Mouse (Mus musculus) myocyte (in vitro differentiated cells): Measurements from ENCODE around the gene Csad. TPM values are rescaled to one million over a fixed set of nuclear protein-coding genes. Genes with fewer than 3 reads are reported as not detected.
"Not testable (repeated sequence)": the region's sequence is repeated elsewhere in the genome, so short reads cannot be mapped to it uniquely, and the experiment has no call there.

Experiments used
- H3K27me3 ChIP-seq: one replicate; pipeline ENCODE4 v1.6.1; 2011; ENCODE audit not compliant: control insufficient read depth, insufficient read depth, insufficient read length
- H3K36me3 ChIP-seq: one replicate; pipeline ENCODE4 v1.6.1; 2011; ENCODE audit not compliant: control insufficient read depth, insufficient read depth
- H3K4me2 ChIP-seq: one replicate; pipeline ENCODE4 v1.6.1; 2011; ENCODE audit warnings: low read depth, control low read depth
- H3K4me3 ChIP-seq: one replicate; pipeline ENCODE4 v1.5.1; 2011; ENCODE audit warnings: mild to moderate bottlenecking, control low read depth, moderate library complexity
- H3K79me2 ChIP-seq: one replicate; pipeline ENCODE4 v1.6.1; 2011; ENCODE audit not compliant: control insufficient read depth, insufficient read depth
- H3ac ChIP-seq: one replicate; pipeline ENCODE4 v1.6.1; 2011; ENCODE audit not compliant: control insufficient read depth, insufficient read length
- CEBPB ChIP-seq: IDR thresholded peaks from 2 replicates; pipeline ENCODE4 v1.6.1; 2011; ENCODE audit warnings: mild to moderate bottlenecking, moderate library complexity; ENCODE audit not compliant: poor library complexity, insufficient read depth, severe bottlenecking
- E2F4 ChIP-seq: IDR thresholded peaks from one replicate; pipeline ENCODE4 v1.6.1; 2011; ENCODE audit warnings: mild to moderate bottlenecking, control low read depth, moderate library complexity; ENCODE audit not compliant: insufficient read depth
- MAX ChIP-seq: IDR thresholded peaks from one replicate; pipeline ENCODE4 v1.6.1; 2011; ENCODE audit warnings: low read depth, mild to moderate bottlenecking, control low read depth
- MYOD1 ChIP-seq, 3 experiments: IDR thresholded peaks; one replicate each; pipeline ENCODE4 v1.6.1; 2011; ENCODE audit warnings: control low read depth in 2 of 3, low read depth in 2 of 3, mild to moderate bottlenecking in 2 of 3, moderate library complexity in 1 of 3; ENCODE audit not compliant: insufficient read length in 2 of 3, control insufficient read depth in 1 of 3
- MYOG ChIP-seq, 3 experiments: IDR thresholded peaks; one replicate each; pipeline ENCODE4 v1.6.1; 2011; ENCODE audit warnings: control low read depth in 2 of 3, low read depth in 2 of 3, mild to moderate bottlenecking in 2 of 3; ENCODE audit not compliant: insufficient read length in 2 of 3, control insufficient read depth in 1 of 3, insufficient read depth in 1 of 3
- POLR2A ChIP-seq: IDR thresholded peaks from one replicate; pipeline ENCODE4 v1.6.1; 2011; ENCODE audit warnings: low read depth, mild to moderate bottlenecking, control low read depth, moderate library complexity; ENCODE audit not compliant: insufficient read length
- POLR2AphosphoS2 ChIP-seq: IDR thresholded peaks from one replicate; pipeline ENCODE4 v1.6.1; 2011; ENCODE audit warnings: low read depth, control low read depth; ENCODE audit not compliant: insufficient read length
- REST ChIP-seq: IDR thresholded peaks from one replicate; pipeline ENCODE4 v1.6.1; 2011; ENCODE audit warnings: mild to moderate bottlenecking, control low read depth, moderate library complexity; ENCODE audit not compliant: insufficient read depth, insufficient read length
- SRF ChIP-seq: IDR thresholded peaks from one replicate; pipeline ENCODE4 v1.6.1; 2011; ENCODE audit warnings: low read depth; ENCODE audit not compliant: control insufficient read depth, insufficient read length
- TCF12 ChIP-seq: IDR thresholded peaks from one replicate; pipeline ENCODE4 v1.6.1; 2011; ENCODE audit warnings: mild to moderate bottlenecking, control low read depth; ENCODE audit not compliant: poor library complexity, insufficient read depth, severe bottlenecking
- TCF3 ChIP-seq: IDR thresholded peaks from one replicate; pipeline ENCODE4 v1.6.1; 2011; ENCODE audit warnings: low read depth, control low read depth; ENCODE audit not compliant: insufficient read length
- USF1 ChIP-seq: IDR thresholded peaks from one replicate; pipeline ENCODE4 v1.6.1; 2011; ENCODE audit warnings: low read depth, mild to moderate bottlenecking, control low read depth, moderate library complexity
- polyA plus RNA-seq: library from polyadenylated mRNA; unstranded; fragments of >200 nt; fragmentation: generic; extraction: Trizol; gene quantifications from one replicate; pipeline ENCODE4 v1.2.1, GENCODE M21; 2012; ENCODE audit warnings: missing spikeins

Csad gene
- polyA plus RNA-seq, 1 experiment = 18.8 TPM

DNA sequence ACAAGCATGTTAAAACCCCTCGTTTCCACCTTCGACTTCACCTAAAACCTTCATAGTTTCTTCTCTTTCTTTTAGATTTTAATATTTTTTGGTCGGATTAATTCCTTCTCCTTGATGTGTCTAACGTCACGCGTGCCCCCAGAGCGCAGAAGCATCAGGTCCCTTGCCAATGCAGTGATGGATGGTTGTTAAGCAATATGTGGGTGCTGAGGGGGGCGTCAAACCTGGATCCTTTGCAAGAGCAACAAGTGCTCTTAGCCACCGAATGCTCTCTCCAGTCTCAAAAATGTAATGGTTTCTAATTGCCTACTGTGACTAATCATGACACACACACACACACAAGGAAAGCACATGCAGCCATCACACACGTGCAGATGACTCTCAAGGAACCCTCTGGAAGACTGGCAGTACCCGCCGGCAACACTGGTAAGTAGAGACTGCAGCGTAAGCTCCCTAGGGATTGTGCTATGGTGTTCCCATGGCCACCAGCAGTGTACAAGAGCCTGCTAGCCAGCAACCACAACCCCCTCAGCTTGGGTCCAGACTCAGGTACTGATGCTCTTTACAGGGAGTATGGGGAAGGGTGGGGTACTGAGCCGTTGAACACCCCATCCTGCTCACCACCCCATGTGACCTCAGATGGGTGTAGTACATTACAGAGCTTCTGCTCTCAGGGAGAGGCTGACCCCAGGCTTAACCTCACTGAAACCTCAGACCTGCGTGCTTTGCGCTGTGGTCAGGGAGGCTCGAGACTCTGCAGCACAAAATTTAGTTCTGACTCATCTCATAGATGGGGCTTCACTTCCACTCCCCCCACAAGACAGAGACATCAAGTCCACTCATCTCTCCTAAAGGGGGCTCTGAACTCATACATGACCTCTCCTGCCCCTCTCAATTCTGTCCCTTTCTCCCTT lies 26.1 kb upstream of the Csad start:
- Histone ChIP-seq H3ac (no peak overlapping the region), H3K27me3 (no peaks in the 10 kb centered on the region), H3K4me3 (no peak overlapping the region), H3K4me2 (peak overlapping the region; percentile 56), H3K36me3 (peaks cover under 1% of the 10 kb centered on the region), H3K79me2 (no peaks in the 10 kb centered on the region)
- peak; percentile 84 for TF ChIP-seq USF1
- peak; percentile 46; the same call in 1 of the 2 replicates for TF ChIP-seq CEBPB
- no peak for TF ChIP-seq E2F4
- no peak for TF ChIP-seq POLR2AphosphoS2
- peak in 1 of 3 experiments; percentile 31 for TF ChIP-seq MYOG (IDR thresholded peaks at IDR 0.05; ENCODE audit: control insufficient read depth in 1 of 3, insufficient read depth in 1 of 3, insufficient read length in 2 of 3, low read depth in 2 of 3)
- TF ChIP-seq SRF = no peak
- peak; percentile 54 for TF ChIP-seq MAX
- TF ChIP-seq TCF12 = no peak
- TF ChIP-seq TCF3 = no peak
- TF ChIP-seq MYOD1 (IDR thresholded peaks at IDR 0.05; ENCODE audit: control insufficient read depth in 1 of 3, insufficient read length in 2 of 3, low read depth in 2 of 3) = peak in 2 of 3 experiments; percentile 6 to 14
- no peak for TF ChIP-seq REST
- no peak for TF ChIP-seq POLR2A

DNA sequence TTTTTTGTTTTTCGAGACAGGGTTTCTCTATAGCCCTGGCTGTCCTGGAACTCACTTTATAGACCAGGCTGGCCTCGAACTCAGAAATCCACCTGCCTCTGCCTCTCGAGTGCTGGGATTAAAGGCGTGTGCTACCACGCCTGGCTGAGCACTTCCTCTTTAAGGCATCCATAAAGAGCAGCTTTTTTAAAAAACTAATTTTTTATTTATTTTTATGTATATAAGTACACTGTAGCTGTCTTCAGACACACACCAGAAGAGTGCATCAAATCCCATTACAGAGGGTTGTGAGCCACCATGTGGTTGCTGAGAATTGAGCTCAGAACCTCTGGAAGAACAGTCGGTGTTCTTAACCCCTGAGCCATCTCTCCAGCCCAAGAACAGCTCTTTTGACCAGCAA lies 21.1 kb upstream of the Csad start:
- not testable (repeated sequence) for H3K36me3 ChIP-seq, H3K27me3 ChIP-seq, H3K4me2 ChIP-seq, H3K79me2 ChIP-seq, H3ac ChIP-seq, H3K4me3 ChIP-seq

DNA sequence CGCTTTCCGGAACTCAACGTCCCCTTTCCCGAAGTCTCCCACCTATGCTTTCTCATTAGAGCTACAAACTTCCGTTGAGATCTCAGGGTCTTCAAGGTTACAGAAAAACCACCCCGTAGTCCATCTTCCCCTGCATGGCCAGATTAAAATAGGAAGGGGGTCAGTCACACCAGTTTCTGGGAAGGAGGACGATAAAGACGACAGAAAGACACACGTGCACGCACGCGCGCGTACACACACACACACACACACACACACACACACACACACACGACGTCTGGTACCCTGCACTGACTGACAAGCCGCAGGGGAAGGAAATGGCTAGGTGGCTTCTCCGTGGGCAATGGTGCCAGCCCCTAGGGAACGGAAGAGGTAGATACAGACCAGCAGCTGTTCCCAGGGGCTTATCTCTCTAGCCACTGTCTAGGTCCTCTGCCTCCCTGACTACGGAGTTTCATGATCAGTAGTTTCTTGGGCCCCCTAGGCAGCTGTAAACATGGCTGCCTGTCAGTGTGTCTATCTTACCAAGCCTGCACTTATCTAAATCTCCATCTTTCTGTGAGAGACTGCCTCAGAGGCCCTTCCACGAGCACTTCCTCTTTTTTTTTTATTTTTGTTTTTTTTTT lies 20.6 kb upstream of the Csad start:
- Histone ChIP-seq H3K36me3 (no peaks in the 10 kb centered on the region), H3K4me3 (no peak overlapping the region), H3ac (no peak overlapping the region)

DNA sequence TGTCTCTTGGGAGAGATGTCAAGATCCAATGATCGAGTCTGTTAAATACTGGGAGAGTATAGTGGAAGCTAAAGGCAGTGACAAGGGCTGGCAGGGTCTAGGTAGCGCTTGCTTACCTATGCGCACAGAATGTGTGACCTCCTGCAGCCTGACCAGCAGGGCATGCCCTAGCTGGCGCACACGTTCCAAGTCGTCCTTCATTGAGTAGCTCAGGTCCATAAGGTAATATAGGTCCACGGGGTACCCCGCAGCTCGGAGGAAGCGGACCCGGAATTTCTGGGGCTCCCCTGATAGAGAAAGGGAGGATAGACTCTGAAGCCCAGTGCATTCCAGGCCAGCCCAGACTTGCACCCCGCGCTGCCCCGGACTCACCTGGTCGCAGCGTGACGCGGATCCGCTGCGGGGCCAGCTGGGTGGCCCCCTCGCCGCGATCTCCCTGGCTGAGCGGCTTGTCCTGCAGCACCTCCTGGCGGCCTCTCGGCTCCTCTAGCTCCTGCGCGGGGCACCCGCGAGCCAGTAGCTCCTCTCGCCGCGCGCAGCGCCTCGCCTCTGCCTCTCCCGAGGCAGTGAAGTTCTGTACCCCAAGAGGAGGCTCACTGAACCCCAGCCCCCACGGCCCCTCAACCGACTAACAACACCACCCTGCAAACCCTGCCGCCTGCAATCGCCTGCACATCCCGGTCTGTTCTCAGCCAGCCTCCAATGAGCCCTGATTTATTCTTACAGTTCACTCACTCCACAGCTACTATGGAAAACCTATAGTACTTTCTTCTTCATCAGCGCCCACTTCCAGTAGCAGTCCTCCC lies 19.9 kb upstream of the Csad start:
- no peak overlapping the region for H3K4me3 ChIP-seq

More for the DNA sequence above, 20.6 kb upstream of the Csad start:
- TF ChIP-seq MYOD1 (IDR thresholded peaks at IDR 0.05; ENCODE audit: control insufficient read depth in 1 of 3, insufficient read length in 2 of 3, low read depth in 2 of 3) (no peak), TCF12 (no peak), REST (no peak), MAX (no peak), E2F4 (no peak), MYOG (IDR thresholded peaks at IDR 0.05; ENCODE audit: control insufficient read depth in 1 of 3, insufficient read depth in 1 of 3, insufficient read length in 2 of 3, low read depth in 2 of 3) (no peak), TCF3 (no peak), CEBPB (no peak), USF1 (no peak), POLR2AphosphoS2 (no peak), POLR2A (no peak), SRF (no peak)
- H3K27me3 ChIP-seq = no peaks in the 10 kb centered on the region
- no peaks in the 10 kb centered on the region for H3K79me2 ChIP-seq
- H3K4me2 ChIP-seq = peak overlapping the region; percentile 68

More for the DNA sequence above, 19.9 kb upstream of the Csad start:
- Histone ChIP-seq H3K36me3 (no peaks in the 10 kb centered on the region), H3K79me2 (no peaks in the 10 kb centered on the region), H3K27me3 (no peaks in the 10 kb centered on the region), H3ac (no peak overlapping the region), H3K4me2 (peak overlapping the region; percentile 68)
- TF ChIP-seq POLR2AphosphoS2 (no peak), MYOG (IDR thresholded peaks at IDR 0.05; ENCODE audit: control insufficient read depth in 1 of 3, insufficient read depth in 1 of 3, insufficient read length in 2 of 3, low read depth in 2 of 3) (peak in 1 of 3 experiments; percentile 45), POLR2A (no peak), E2F4 (no peak), CEBPB (no peak), MYOD1 (IDR thresholded peaks at IDR 0.05; ENCODE audit: control insufficient read depth in 1 of 3, insufficient read length in 2 of 3, low read depth in 2 of 3) (peak in 2 of 3 experiments; percentile 16 to 29)
